Mouse (Mus musculus) ES-Bruce4 (cell line): ENCODE measurements around the gene Dab2ip.

Experiments used
- CTCF ChIP-seq: IDR thresholded peaks from one replicate; pipeline ENCODE4 v1.8.1; 2011; ENCODE audit warnings: low read depth, low read length
- POLR2A ChIP-seq: IDR thresholded peaks from one replicate; pipeline ENCODE4 v1.8.1; 2011; ENCODE audit warnings: low read length; ENCODE audit not compliant: insufficient read depth

GRCm38 (mm10) chr2:35609317-35609716 lies 51.3 kb downstream of the Dab2ip start:
- TF ChIP-seq CTCF (no peak), POLR2A (no peak)
